Mouse (Mus musculus): ENCODE results near the gene Grid2. TPM values are rescaled to one million over a fixed set of nuclear protein-coding genes. Genes with fewer than 3 reads are reported as not detected.
"Not testable (repeated sequence)": the region's sequence is repeated elsewhere in the genome, so short reads cannot be mapped to it uniquely, and the experiment has no call there.

The Grid2 gene
- polyA plus RNA-seq, 1 experiment from 2014 or later: 0.40 TPM

GRCm38 (mm10) chr6:63547741-63548140 is 292.1 kb downstream of the Grid2 start:
- H3K27me3 ChIP-seq (replicated peaks; ENCODE audit: control insufficient read depth, insufficient read depth, low read length): no peaks in the 10 kb centered on the region
- no peak for ATAC-seq
- H3K4me3 ChIP-seq (ENCODE audit: low read depth, low read length): no peak overlapping the region
- no peak for TF ChIP-seq CTCF (IDR thresholded peaks at IDR 0.05; ENCODE audit: low read depth)
- H3K4me2 ChIP-seq (replicated peaks; ENCODE audit: low read depth): no peak overlapping the region
- H3K36me3 ChIP-seq (ENCODE audit: control insufficient read depth, insufficient read depth): no peaks in the 10 kb centered on the region
- no peaks in the 10 kb centered on the region for H3K9me3 ChIP-seq (ENCODE audit: control insufficient read depth)
- WGBS: 61% methylated on average over 4 of the region's 4 CpGs
- H3K27ac ChIP-seq (ENCODE audit: low read depth, low read length): no peak overlapping the region
- no peak overlapping the region for H3K9ac ChIP-seq (ENCODE audit: low read depth, low read length)
- no peaks in the 10 kb centered on the region for H3K4me1 ChIP-seq (replicated peaks; ENCODE audit: control insufficient read depth, insufficient read depth, low read length)

DNA sequence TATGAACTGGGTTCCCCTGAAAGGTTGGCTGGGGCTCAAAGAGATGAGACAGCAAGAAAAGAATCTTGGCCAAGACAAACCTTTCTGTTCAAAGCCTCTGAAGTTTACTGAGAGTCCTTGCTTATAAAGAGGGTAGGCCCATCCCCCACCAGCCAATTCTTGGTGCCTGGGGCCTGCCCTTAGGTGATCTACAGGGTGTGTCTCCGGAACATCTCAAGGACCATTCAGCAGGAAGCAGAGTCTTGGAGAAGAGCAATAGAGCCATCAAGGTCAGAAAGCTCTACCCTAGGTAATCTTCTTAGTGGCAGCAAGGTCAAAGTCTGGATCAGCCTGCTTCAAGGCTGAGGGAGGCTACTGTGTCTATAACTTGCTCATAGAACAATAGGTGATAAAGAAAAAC is 313.1 kb downstream of the Grid2 start:
- H3K9ac ChIP-seq (ENCODE audit: low read depth, low read length); H3K4me3 ChIP-seq (ENCODE audit: low read depth, low read length); H3K4me1 ChIP-seq (replicated peaks; ENCODE audit: control insufficient read depth, insufficient read depth, low read length); H3K4me2 ChIP-seq (replicated peaks; ENCODE audit: low read depth); H3K9me3 ChIP-seq (ENCODE audit: control insufficient read depth); H3K27ac ChIP-seq (ENCODE audit: low read depth, low read length); ATAC-seq; H3K27me3 ChIP-seq (replicated peaks; ENCODE audit: control insufficient read depth, insufficient read depth, low read length); H3K36me3 ChIP-seq (ENCODE audit: control insufficient read depth, insufficient read depth): not testable (repeated sequence)
- WGBS: 85% methylated on average over 1 of the region's 1 CpGs

- no peak overlapping the region for H3K4me3 ChIP-seq (ENCODE audit: low read depth, low read length)
- no peaks in the 10 kb centered on the region for H3K27me3 ChIP-seq (replicated peaks; ENCODE audit: control insufficient read depth, insufficient read depth, low read length)
- no peak overlapping the region for H3K9ac ChIP-seq (ENCODE audit: low read depth, low read length)
- no peak for ATAC-seq
- no peaks in the 10 kb centered on the region for H3K4me1 ChIP-seq (replicated peaks; ENCODE audit: control insufficient read depth, insufficient read depth, low read length)
- no peaks in the 10 kb centered on the region for H3K9me3 ChIP-seq (ENCODE audit: control insufficient read depth)
- no peak overlapping the region for H3K4me2 ChIP-seq (replicated peaks; ENCODE audit: low read depth)
- WGBS: 83% methylated on average over 4 of the region's 4 CpGs
- H3K27ac ChIP-seq (ENCODE audit: low read depth, low read length): no peak overlapping the region
- no peak for TF ChIP-seq CTCF (IDR thresholded peaks at IDR 0.05; ENCODE audit: low read depth)
- no peaks in the 10 kb centered on the region for H3K36me3 ChIP-seq (ENCODE audit: control insufficient read depth, insufficient read depth)
Observed at GRCm38 (mm10) chr6:63590681-63591080, 335.0 kb downstream of the Grid2 start.

GRCm38 (mm10) chr6:63609570-63609969 is 353.9 kb downstream of the Grid2 start:
- H3K36me3 ChIP-seq (ENCODE audit: control insufficient read depth, insufficient read depth): no peaks in the 10 kb centered on the region
- 51% methylated on average over 2 of the region's 2 CpGs for WGBS
- H3K4me2 ChIP-seq (replicated peaks; ENCODE audit: low read depth): no peak overlapping the region
- ATAC-seq: no peak
- H3K9me3 ChIP-seq (ENCODE audit: control insufficient read depth): no peaks in the 10 kb centered on the region
- H3K9ac ChIP-seq (ENCODE audit: low read depth, low read length): no peak overlapping the region
- no peaks in the 10 kb centered on the region for H3K27me3 ChIP-seq (replicated peaks; ENCODE audit: control insufficient read depth, insufficient read depth, low read length)
- H3K4me3 ChIP-seq (ENCODE audit: low read depth, low read length): no peak overlapping the region
- TF ChIP-seq CTCF (IDR thresholded peaks at IDR 0.05; ENCODE audit: low read depth): no peak
- H3K4me1 ChIP-seq (replicated peaks; ENCODE audit: control insufficient read depth, insufficient read depth, low read length): no peaks in the 10 kb centered on the region
- no peak overlapping the region for H3K27ac ChIP-seq (ENCODE audit: low read depth, low read length)

DNA sequence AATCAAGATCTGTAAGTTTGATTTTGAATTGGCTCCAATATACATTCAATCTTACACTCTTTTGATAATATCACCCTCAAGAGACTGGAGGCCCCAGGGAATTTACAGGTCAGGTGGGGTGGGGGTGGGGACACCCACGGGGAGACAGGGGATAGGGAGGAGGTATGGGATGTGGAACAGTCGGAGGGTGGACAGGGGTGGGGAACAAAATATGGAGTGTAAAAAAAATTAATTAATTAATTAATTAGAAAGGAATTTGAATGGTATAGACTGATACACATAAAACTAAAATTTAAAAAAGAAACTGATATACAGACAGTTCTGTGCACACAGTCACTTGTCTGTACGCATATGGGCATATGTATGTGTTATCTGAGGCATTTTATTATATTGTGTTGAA is 380.3 kb downstream of the Grid2 start:
- Histone ChIP-seq H3K4me1 (replicated peaks; ENCODE audit: control insufficient read depth, insufficient read depth, low read length) (no peaks in the 10 kb centered on the region), H3K9ac (ENCODE audit: low read depth, low read length) (no peak overlapping the region), H3K9me3 (ENCODE audit: control insufficient read depth) (no peaks in the 10 kb centered on the region), H3K4me2 (replicated peaks; ENCODE audit: low read depth) (no peak overlapping the region), H3K36me3 (ENCODE audit: control insufficient read depth, insufficient read depth) (no peaks in the 10 kb centered on the region), H3K4me3 (ENCODE audit: low read depth, low read length) (no peak overlapping the region), H3K27me3 (replicated peaks; ENCODE audit: control insufficient read depth, insufficient read depth, low read length) (no peaks in the 10 kb centered on the region), H3K27ac (ENCODE audit: low read depth, low read length) (no peak overlapping the region)
- WGBS: 86% methylated on average over 3 of the region's 3 CpGs
- TF ChIP-seq CTCF (IDR thresholded peaks at IDR 0.05; ENCODE audit: low read depth): no peak
- ATAC-seq: no peak

- Histone ChIP-seq H3K4me3 (ENCODE audit: low read depth, low read length) (no peak overlapping the region), H3K36me3 (ENCODE audit: control insufficient read depth, insufficient read depth) (no peaks in the 10 kb centered on the region), H3K4me2 (replicated peaks; ENCODE audit: low read depth) (no peak overlapping the region), H3K4me1 (replicated peaks; ENCODE audit: control insufficient read depth, insufficient read depth, low read length) (no peaks in the 10 kb centered on the region), H3K27ac (ENCODE audit: low read depth, low read length) (no peak overlapping the region), H3K27me3 (replicated peaks; ENCODE audit: control insufficient read depth, insufficient read depth, low read length) (no peaks in the 10 kb centered on the region), H3K9ac (ENCODE audit: low read depth, low read length) (no peak overlapping the region), H3K9me3 (ENCODE audit: control insufficient read depth) (no peaks in the 10 kb centered on the region)
- TF ChIP-seq CTCF (IDR thresholded peaks at IDR 0.05; ENCODE audit: low read depth): no peak
- ATAC-seq: no peak
- WGBS: 71% methylated on average over 3 of the region's 3 CpGs
Observed at GRCm38 (mm10) chr6:63659423-63659822, 403.7 kb downstream of the Grid2 start.

DNA sequence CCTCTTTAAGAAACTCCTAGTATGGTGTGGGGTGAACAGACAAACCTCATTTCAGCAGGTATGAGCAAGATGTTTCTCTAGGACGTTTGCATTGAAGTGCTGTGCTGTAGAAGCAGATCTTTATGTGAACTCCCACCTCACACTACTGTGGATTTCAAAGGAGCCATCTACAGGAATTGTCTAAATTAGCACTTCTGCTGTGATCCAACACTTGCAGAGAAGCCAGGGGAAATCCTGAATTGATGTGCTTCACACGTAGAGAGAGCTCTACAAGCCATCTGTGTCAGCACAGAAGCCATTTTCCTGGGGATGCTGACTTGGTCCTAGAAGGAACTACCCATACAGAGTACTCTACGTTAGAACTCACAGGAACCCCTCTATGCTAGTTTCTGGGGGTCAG is 430.0 kb downstream of the Grid2 start:
- Histone ChIP-seq H3K9me3 (ENCODE audit: control insufficient read depth) (no peaks in the 10 kb centered on the region), H3K9ac (ENCODE audit: low read depth, low read length) (no peak overlapping the region), H3K4me1 (replicated peaks; ENCODE audit: control insufficient read depth, insufficient read depth, low read length) (no peaks in the 10 kb centered on the region), H3K4me2 (replicated peaks; ENCODE audit: low read depth) (no peak overlapping the region), H3K27me3 (replicated peaks; ENCODE audit: control insufficient read depth, insufficient read depth, low read length) (no peaks in the 10 kb centered on the region), H3K4me3 (ENCODE audit: low read depth, low read length) (no peak overlapping the region), H3K36me3 (ENCODE audit: control insufficient read depth, insufficient read depth) (no peaks in the 10 kb centered on the region), H3K27ac (ENCODE audit: low read depth, low read length) (no peak overlapping the region)
- 51% methylated on average over 3 of the region's 3 CpGs for WGBS
- no peak for ATAC-seq
- no peak for TF ChIP-seq CTCF (IDR thresholded peaks at IDR 0.05; ENCODE audit: low read depth)
